Mouse (Mus musculus) midbrain, embryonic 11.5 days (tissue): ENCODE measurements around the gene Itk. TPM values are rescaled to one million over a fixed set of nuclear protein-coding genes. Genes with fewer than 3 reads are reported as not detected.

Source experiments
- ATAC-seq: fragments of 200-750 bp; cut with Nextera tagmentation; 2 replicates; pipeline ENCODE4 v1.8.0; 2017; ENCODE audit warnings: moderate TSS enrichment, moderate library complexity; ENCODE audit not compliant: low FRiP score
- DNase-seq: peaks from one replicate; pipeline ENCODE4 v3.0.0; 2015; ENCODE audit warnings: low spot score; ENCODE audit errors: missing footprints
- H3K27ac ChIP-seq: fragments of 300-500 bp; sonication (generic); 2 replicates; pipeline ENCODE4 v1.5.1; 2014; ENCODE audit warnings: low read depth, low read length
- H3K27me3 ChIP-seq: fragments of 300-500 bp; sonication (generic); 2 replicates; pipeline ENCODE4 v1.6.1; 2014; ENCODE audit warnings: mild to moderate bottlenecking, low read length, moderate library complexity, mixed read lengths; ENCODE audit not compliant: control insufficient read depth, insufficient read depth
- H3K36me3 ChIP-seq: fragments of 300-500 bp; sonication (generic); 2 replicates; pipeline ENCODE4 v1.6.1; 2014; ENCODE audit warnings: mild to moderate bottlenecking, low read length, moderate library complexity, mixed read lengths; ENCODE audit not compliant: control insufficient read depth, insufficient read depth
- H3K4me1 ChIP-seq: fragments of 300-500 bp; sonication (generic); 2 replicates; pipeline ENCODE4 v1.6.1; 2014; ENCODE audit warnings: low read length; ENCODE audit not compliant: control insufficient read depth, insufficient read depth
- H3K4me2 ChIP-seq: fragments of 300-500 bp; sonication (generic); 2 replicates; pipeline ENCODE4 v1.6.1; 2014; ENCODE audit warnings: mild to moderate bottlenecking, moderate library complexity
- H3K4me3 ChIP-seq: fragments of 300-500 bp; sonication (generic); 2 replicates; pipeline ENCODE4 v1.5.1; 2014; ENCODE audit warnings: low read depth, low read length
- H3K9ac ChIP-seq: fragments of 300-500 bp; sonication (generic); 2 replicates; pipeline ENCODE4 v1.6.1; 2014; ENCODE audit warnings: low read length
- H3K9me3 ChIP-seq: fragments of 300-500 bp; sonication (generic); 2 replicates; pipeline ENCODE4 v1.6.1; 2016; ENCODE audit warnings: low read length; ENCODE audit not compliant: control insufficient read depth
- WGBS: fragments of 180-500 bp; shearing (Covaris S2); extraction: QIAGEN DNeasy Blood & Tissue Kit; methylation state at CpG from one replicate; pipeline ENCODE4 v1.1.7; 2014; 5-methylcytosine and 5-hydroxymethylcytosine counted together
- polyA plus RNA-seq: library from polyadenylated mRNA; unstranded; fragments of >200 nt; fragmentation: Nextera tagmentation; extraction: Ambion mirVana; gene quantifications from 2 replicates; pipeline ENCODE4 v1.2.1, GENCODE M21; 2014

The Itk gene
- polyA plus RNA-seq, 1 experiment from 2014 or later, result not detected

- DNase-seq (no peak), ATAC-seq (no peak)
- Histone ChIP-seq H3K27ac (no peak overlapping the region), H3K4me1 (peaks cover 19% of the 10 kb centered on the region), H3K27me3 (no peaks in the 10 kb centered on the region), H3K9me3 (no peaks in the 10 kb centered on the region), H3K4me3 (no peak overlapping the region), H3K9ac (no peak overlapping the region), H3K36me3 (no peaks in the 10 kb centered on the region), H3K4me2 (no peak overlapping the region)
- 95% methylated on average over 11 of the region's 11 CpGs for WGBS
These were observed 80.9 kb downstream of the Itk start for GRCm38 (mm10) chr11:46308271-46308974.

- H3K9me3 ChIP-seq, result no peaks in the 10 kb centered on the region
These were observed 81.5 kb downstream of the Itk start for GRCm38 (mm10) chr11:46307768-46308167.

GRCm38 (mm10) chr11:46306776-46307175, 82.5 kb downstream of the Itk start:
- no peak for ATAC-seq
- no peaks in the 10 kb centered on the region for H3K27me3 ChIP-seq
- no peak for DNase-seq
- H3K27ac ChIP-seq, result no peak overlapping the region
- H3K4me3 ChIP-seq, result no peak overlapping the region
- H3K4me1 ChIP-seq, result peaks cover 19% of the 10 kb centered on the region
- no peaks in the 10 kb centered on the region for H3K9me3 ChIP-seq
- no peak overlapping the region for H3K4me2 ChIP-seq
- no peak overlapping the region for H3K9ac ChIP-seq
- WGBS, result 91% methylated on average over 7 of the region's 7 CpGs
- no peaks in the 10 kb centered on the region for H3K36me3 ChIP-seq

More at GRCm38 (mm10) chr11:46307768-46308167, 81.5 kb downstream of the Itk start:
- Histone ChIP-seq H3K4me3 (no peak overlapping the region), H3K36me3 (no peaks in the 10 kb centered on the region), H3K27me3 (no peaks in the 10 kb centered on the region), H3K9ac (no peak overlapping the region), H3K27ac (no peak overlapping the region), H3K4me1 (peaks cover 19% of the 10 kb centered on the region), H3K4me2 (no peak overlapping the region)
- 88% methylated on average over 7 of the region's 7 CpGs for WGBS
- DNase-seq (no peak), ATAC-seq (no peak)

GRCm38 (mm10) chr11:46305881-46306520, 83.3 kb downstream of the Itk start:
- Histone ChIP-seq H3K36me3 (no peaks in the 10 kb centered on the region), H3K9ac (no peak overlapping the region), H3K4me1 (peaks cover 13% of the 10 kb centered on the region), H3K9me3 (no peaks in the 10 kb centered on the region), H3K4me3 (no peak overlapping the region), H3K27ac (no peak overlapping the region), H3K4me2 (no peak overlapping the region), H3K27me3 (no peaks in the 10 kb centered on the region)
- DNase-seq (no peak), ATAC-seq (no peak)
- WGBS, result 91% methylated on average over 9 of the region's 9 CpGs

- 82% methylated on average over 9 of the region's 9 CpGs for WGBS
These were observed 84.2 kb downstream of the Itk start for GRCm38 (mm10) chr11:46304864-46305710.

GRCm38 (mm10) chr11:46304093-46304492, 85.2 kb downstream of the Itk start:
- ATAC-seq (no peak), DNase-seq (peak; percentile 31)
- 78% methylated on average over 10 of the region's 10 CpGs for WGBS
- Histone ChIP-seq H3K27ac (no peak overlapping the region), H3K4me1 (no peaks in the 10 kb centered on the region), H3K36me3 (no peaks in the 10 kb centered on the region), H3K4me2 (no peak overlapping the region), H3K4me3 (no peak overlapping the region), H3K9me3 (no peaks in the 10 kb centered on the region), H3K27me3 (no peaks in the 10 kb centered on the region; the same call in 1 of the 2 replicates), H3K9ac (no peak overlapping the region)

More at GRCm38 (mm10) chr11:46304864-46305710, 84.2 kb downstream of the Itk start:
- Histone ChIP-seq H3K4me1 (peaks cover 5% of the 10 kb centered on the region), H3K4me2 (no peak overlapping the region), H3K4me3 (no peak overlapping the region), H3K27ac (no peak overlapping the region), H3K9me3 (no peaks in the 10 kb centered on the region), H3K27me3 (no peaks in the 10 kb centered on the region), H3K36me3 (no peaks in the 10 kb centered on the region), H3K9ac (no peak overlapping the region)
- DNase-seq, result peak; percentile 33
- ATAC-seq, result no peak

- WGBS, result 92% methylated on average over 9 of the region's 9 CpGs
- peak; percentile 19 for DNase-seq
- H3K9ac ChIP-seq, result no peak overlapping the region
- no peak overlapping the region for H3K27ac ChIP-seq
- no peak overlapping the region for H3K4me3 ChIP-seq
- H3K9me3 ChIP-seq, result no peaks in the 10 kb centered on the region
- H3K36me3 ChIP-seq, result no peaks in the 10 kb centered on the region
- no peaks in the 10 kb centered on the region; the same call in 1 of the 2 replicates for H3K27me3 ChIP-seq
- H3K4me1 ChIP-seq, result no peaks in the 10 kb centered on the region
- ATAC-seq, result no peak
- H3K4me2 ChIP-seq, result no peak overlapping the region
These were observed 86.8 kb downstream of the Itk start for GRCm38 (mm10) chr11:46302471-46302870.

GRCm38 (mm10) chr11:46301579-46302248, 87.6 kb downstream of the Itk start:
- H3K9me3 ChIP-seq, result no peaks in the 10 kb centered on the region

More at GRCm38 (mm10) chr11:46301579-46302248, 87.6 kb downstream of the Itk start:
- Histone ChIP-seq H3K27me3 (no peaks in the 10 kb centered on the region; the same call in 1 of the 2 replicates), H3K9ac (no peak overlapping the region), H3K27ac (no peak overlapping the region), H3K36me3 (no peaks in the 10 kb centered on the region), H3K4me3 (no peak overlapping the region), H3K4me2 (no peak overlapping the region), H3K4me1 (no peaks in the 10 kb centered on the region)
- ATAC-seq (no peak), DNase-seq (peak; percentile 17)
- 86% methylated on average over 23 of the region's 23 CpGs for WGBS
